Mouse (Mus musculus): ENCODE measurements around the gene Kcna5. TPM values are rescaled to one million over a fixed set of nuclear protein-coding genes. Genes with fewer than 3 reads are reported as not detected.
A peak's percentile ranks its signal among the peaks of the same experiment; 100 is the strongest.

The Kcna5 gene
- total and polyA plus RNA-seq, 2 experiments from 2014 or later, result 9.2 to 27.6 TPM

DNA sequence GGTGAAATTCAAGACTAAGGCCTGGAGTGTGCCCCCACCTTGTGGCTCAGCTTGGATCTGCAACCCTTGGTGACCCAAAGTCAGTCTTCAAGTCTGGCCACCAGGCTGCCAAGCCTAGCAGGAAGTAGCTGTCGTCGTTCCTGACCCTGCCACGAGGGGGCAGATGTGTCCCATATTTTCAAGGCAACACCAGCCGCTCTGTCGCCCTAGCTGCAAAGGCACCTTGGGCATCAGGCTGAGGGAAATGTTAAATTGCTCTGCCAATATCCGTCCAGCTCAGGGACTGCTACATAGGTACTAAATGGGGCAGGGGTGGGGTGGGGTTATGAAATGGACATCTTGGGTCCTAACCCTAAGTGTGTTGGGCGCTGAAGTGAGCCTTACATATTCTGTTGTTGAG, 28.7 kb upstream of the Kcna5 start:
- Histone ChIP-seq H3K4me1 (ENCODE audit: control insufficient read depth, insufficient read depth) (no peaks in the 10 kb centered on the region), H3K9ac (replicated peaks; ENCODE audit: low read depth, low read length) (no peak overlapping the region), H3K27ac (ENCODE audit: low read depth) (no peak overlapping the region), H3K4me3 (ENCODE audit: low read depth, low read length) (no peak overlapping the region), H3K4me2 (ENCODE audit: low read depth, low read length) (no peak overlapping the region), H3K27me3 (ENCODE audit: control insufficient read depth, insufficient read depth, low read length) (no peaks in the 10 kb centered on the region), H3K9me3 (replicated peaks; ENCODE audit: control insufficient read depth, low read length) (no peaks in the 10 kb centered on the region), H3K36me3 (replicated peaks; ENCODE audit: control insufficient read depth, insufficient read depth, low read length) (no peaks in the 10 kb centered on the region)
- WGBS, result 18% methylated on average over 7 of the region's 7 CpGs
- peak; percentile 55; the same call in 1 of the 2 replicates for ATAC-seq (ENCODE audit: insufficient read depth, low read depth)
- TF ChIP-seq EP300 (IDR thresholded peaks at IDR 0.05; ENCODE audit: low read depth) (no peak), CTCF (IDR thresholded peaks at IDR 0.05; ENCODE audit: low read depth) (peak; percentile 93)
- DNase-seq (ENCODE audit: low spot score), result peak; percentile 69

DNA sequence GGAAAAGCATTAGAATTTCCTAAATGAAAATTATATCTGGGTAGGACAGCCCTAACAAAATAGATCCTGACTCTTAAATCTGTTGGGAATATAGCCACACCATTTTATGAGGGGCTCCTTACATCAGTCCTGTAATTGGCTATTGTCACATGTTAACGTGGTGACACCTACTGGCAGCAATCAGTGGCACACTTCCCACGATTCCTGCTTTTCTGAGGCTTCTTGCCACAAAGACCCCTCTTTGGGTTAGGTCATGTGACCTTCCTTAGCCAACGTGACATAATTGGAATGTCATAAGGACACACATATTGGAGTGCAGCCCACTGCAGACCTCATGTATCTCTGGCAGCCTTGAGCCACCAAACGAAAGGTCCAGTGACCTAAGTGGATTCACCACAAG, 26.5 kb upstream of the Kcna5 start:
- no peak for TF ChIP-seq EP300 (IDR thresholded peaks at IDR 0.05; ENCODE audit: low read depth)
- TF ChIP-seq CTCF (IDR thresholded peaks at IDR 0.05; ENCODE audit: low read depth), result peak; percentile 50
- DNase-seq (ENCODE audit: low spot score) (no peak), ATAC-seq (ENCODE audit: insufficient read depth, low read depth) (no peak)
- H3K4me1 ChIP-seq (ENCODE audit: control insufficient read depth, insufficient read depth), result no peaks in the 10 kb centered on the region
- no peaks in the 10 kb centered on the region for H3K9me3 ChIP-seq (replicated peaks; ENCODE audit: control insufficient read depth, low read length)
- H3K27me3 ChIP-seq (ENCODE audit: control insufficient read depth, insufficient read depth, low read length), result no peaks in the 10 kb centered on the region
- WGBS, result 10% methylated on average over 4 of the region's 4 CpGs
- H3K4me2 ChIP-seq (ENCODE audit: low read depth, low read length), result no peak overlapping the region
- H3K4me3 ChIP-seq (ENCODE audit: low read depth, low read length), result no peak overlapping the region
- no peaks in the 10 kb centered on the region for H3K36me3 ChIP-seq (replicated peaks; ENCODE audit: control insufficient read depth, insufficient read depth, low read length)
- H3K27ac ChIP-seq (ENCODE audit: low read depth), result no peak overlapping the region
- H3K9ac ChIP-seq (replicated peaks; ENCODE audit: low read depth, low read length), result no peak overlapping the region

DNA sequence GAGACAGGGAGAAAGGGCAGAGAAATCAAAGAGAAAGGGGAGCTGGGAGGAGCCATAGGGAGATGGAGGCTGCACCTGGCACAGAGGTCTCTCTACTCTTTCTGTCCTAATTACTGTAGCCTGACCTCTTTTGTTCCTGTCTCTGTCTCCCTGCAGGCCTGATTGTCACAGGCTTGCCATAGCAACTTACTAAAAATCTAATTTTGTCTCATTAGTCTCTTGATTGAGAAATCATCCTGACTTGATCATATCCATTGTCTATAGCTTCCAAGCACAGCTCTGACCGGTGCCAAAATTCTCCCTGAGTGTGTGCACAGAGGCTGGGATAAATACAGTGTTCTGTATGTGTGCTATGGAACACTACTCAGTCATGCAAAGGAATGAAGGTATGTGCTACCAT, 25.5 kb upstream of the Kcna5 start:
- no peaks in the 10 kb centered on the region for H3K4me1 ChIP-seq (ENCODE audit: control insufficient read depth, insufficient read depth)
- no peaks in the 10 kb centered on the region for H3K27me3 ChIP-seq (ENCODE audit: control insufficient read depth, insufficient read depth, low read length)
- no peaks in the 10 kb centered on the region for H3K36me3 ChIP-seq (replicated peaks; ENCODE audit: control insufficient read depth, insufficient read depth, low read length)
- no peak overlapping the region for H3K4me3 ChIP-seq (ENCODE audit: low read depth, low read length)
- no peak for DNase-seq (ENCODE audit: low spot score)
- WGBS, result 91% methylated on average over 1 of the region's 1 CpGs
- H3K9ac ChIP-seq (replicated peaks; ENCODE audit: low read depth, low read length), result no peak overlapping the region
- TF ChIP-seq EP300 (IDR thresholded peaks at IDR 0.05; ENCODE audit: low read depth) (no peak), CTCF (IDR thresholded peaks at IDR 0.05; ENCODE audit: low read depth) (no peak)
- H3K9me3 ChIP-seq (replicated peaks; ENCODE audit: control insufficient read depth, low read length), result no peaks in the 10 kb centered on the region
- H3K4me2 ChIP-seq (ENCODE audit: low read depth, low read length), result no peak overlapping the region
- no peak overlapping the region for H3K27ac ChIP-seq (ENCODE audit: low read depth)
- no peak for ATAC-seq (ENCODE audit: insufficient read depth, low read depth)

DNA sequence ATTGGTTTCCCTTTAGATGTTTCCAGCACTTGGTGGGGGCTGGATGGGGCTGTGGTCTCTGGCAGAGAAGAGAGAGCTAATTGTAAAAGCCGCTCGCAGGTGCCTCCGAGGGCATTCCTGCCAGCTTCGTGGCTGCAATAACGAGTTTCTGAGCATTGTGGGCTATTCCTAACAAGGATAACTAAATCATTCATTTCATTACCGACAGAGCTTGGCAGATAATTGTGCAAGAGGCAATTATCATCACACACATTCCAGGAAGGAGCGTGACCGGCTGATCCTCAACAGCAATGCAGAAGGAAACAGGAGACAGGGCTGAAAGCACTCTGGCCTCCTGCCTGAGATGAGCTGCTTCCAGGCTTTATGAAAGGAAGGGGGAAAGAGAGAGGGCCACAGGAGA, 24.8 kb upstream of the Kcna5 start:
- DNase-seq (ENCODE audit: low spot score) (peak; percentile 31), ATAC-seq (ENCODE audit: insufficient read depth, low read depth) (no peak)
- H3K36me3 ChIP-seq (replicated peaks; ENCODE audit: control insufficient read depth, insufficient read depth, low read length), result no peaks in the 10 kb centered on the region
- no peaks in the 10 kb centered on the region for H3K9me3 ChIP-seq (replicated peaks; ENCODE audit: control insufficient read depth, low read length)
- no peaks in the 10 kb centered on the region for H3K4me1 ChIP-seq (ENCODE audit: control insufficient read depth, insufficient read depth)
- H3K4me2 ChIP-seq (ENCODE audit: low read depth, low read length), result no peak overlapping the region
- H3K4me3 ChIP-seq (ENCODE audit: low read depth, low read length), result no peak overlapping the region
- H3K9ac ChIP-seq (replicated peaks; ENCODE audit: low read depth, low read length), result no peak overlapping the region
- WGBS, result 27% methylated on average over 8 of the region's 8 CpGs
- H3K27me3 ChIP-seq (ENCODE audit: control insufficient read depth, insufficient read depth, low read length), result no peaks in the 10 kb centered on the region
- no peak overlapping the region for H3K27ac ChIP-seq (ENCODE audit: low read depth)
- TF ChIP-seq EP300 (IDR thresholded peaks at IDR 0.05; ENCODE audit: low read depth) (no peak), CTCF (IDR thresholded peaks at IDR 0.05; ENCODE audit: low read depth) (no peak)

DNA sequence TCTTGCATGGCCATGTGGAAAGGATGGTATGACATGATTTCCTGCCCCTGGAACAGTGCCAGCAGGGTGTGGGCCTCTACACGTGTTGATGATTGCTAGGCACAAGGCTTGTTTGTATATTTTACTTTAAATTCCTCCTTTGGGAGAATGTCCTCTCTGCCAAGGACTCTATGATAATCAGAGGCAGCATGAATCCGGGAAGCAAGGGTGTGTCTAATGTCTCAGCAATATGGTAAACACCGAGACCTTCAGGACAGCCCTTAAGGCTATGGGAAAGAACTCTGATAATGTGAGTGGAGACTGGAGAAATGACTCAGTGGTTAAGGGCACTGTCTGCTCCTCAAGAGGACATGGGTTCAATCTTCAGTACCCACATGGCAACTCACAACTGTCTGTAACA, 23.1 kb upstream of the Kcna5 start:
- ATAC-seq (ENCODE audit: insufficient read depth, low read depth) (no peak), DNase-seq (ENCODE audit: low spot score) (no peak)
- 42% methylated on average over 3 of the region's 3 CpGs for WGBS
- Histone ChIP-seq H3K27ac (ENCODE audit: low read depth) (no peak overlapping the region), H3K36me3 (replicated peaks; ENCODE audit: control insufficient read depth, insufficient read depth, low read length) (no peaks in the 10 kb centered on the region), H3K4me2 (ENCODE audit: low read depth, low read length) (no peak overlapping the region), H3K9ac (replicated peaks; ENCODE audit: low read depth, low read length) (no peak overlapping the region), H3K4me3 (ENCODE audit: low read depth, low read length) (no peak overlapping the region), H3K27me3 (ENCODE audit: control insufficient read depth, insufficient read depth, low read length) (0 out of 2 replicates have a peak, but pooled peaks cover 4% of the 10 kb centered on the region), H3K4me1 (ENCODE audit: control insufficient read depth, insufficient read depth) (no peaks in the 10 kb centered on the region), H3K9me3 (replicated peaks; ENCODE audit: control insufficient read depth, low read length) (no peaks in the 10 kb centered on the region)
- no peak for TF ChIP-seq EP300 (IDR thresholded peaks at IDR 0.05; ENCODE audit: low read depth)

DNA sequence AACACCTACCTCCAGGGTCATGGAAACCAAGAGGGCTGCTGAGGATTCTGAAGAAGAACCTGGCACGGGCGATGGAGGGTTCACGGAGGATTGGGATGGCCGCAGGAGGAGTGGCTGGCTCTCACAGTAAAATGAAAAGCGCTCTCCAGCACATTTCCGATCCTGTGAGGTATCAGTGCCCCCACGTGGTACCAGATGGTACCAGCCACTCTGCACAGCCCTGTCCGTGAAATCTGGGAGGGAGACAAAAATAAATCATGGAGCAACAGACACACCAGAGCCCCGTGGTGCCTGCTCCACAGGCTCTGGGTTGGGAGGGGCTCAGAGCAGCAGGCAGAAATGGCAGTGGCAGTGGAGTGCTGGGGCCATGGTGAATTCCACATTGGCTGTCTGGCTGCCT, 18.6 kb upstream of the Kcna5 start:
- no peak overlapping the region for H3K9ac ChIP-seq (replicated peaks; ENCODE audit: low read depth, low read length)
- DNase-seq (ENCODE audit: low spot score) (peak; percentile 30), ATAC-seq (ENCODE audit: insufficient read depth, low read depth) (peak; percentile 72)
- H3K27ac ChIP-seq (ENCODE audit: low read depth), result no peak overlapping the region
- 23% methylated on average over 9 of the region's 9 CpGs for WGBS
- H3K27me3 ChIP-seq (ENCODE audit: control insufficient read depth, insufficient read depth, low read length), result 0 out of 2 replicates have a peak, but pooled peaks cover 9% of the 10 kb centered on the region
- no peaks in the 10 kb centered on the region for H3K9me3 ChIP-seq (replicated peaks; ENCODE audit: control insufficient read depth, low read length)
- H3K36me3 ChIP-seq (replicated peaks; ENCODE audit: control insufficient read depth, insufficient read depth, low read length), result no peaks in the 10 kb centered on the region
- no peak overlapping the region for H3K4me2 ChIP-seq (ENCODE audit: low read depth, low read length)
- TF ChIP-seq CTCF (IDR thresholded peaks at IDR 0.05; ENCODE audit: low read depth), result peak; percentile 63
- no peak for TF ChIP-seq EP300 (IDR thresholded peaks at IDR 0.05; ENCODE audit: low read depth)
- no peaks in the 10 kb centered on the region for H3K4me1 ChIP-seq (ENCODE audit: control insufficient read depth, insufficient read depth)
- no peak overlapping the region for H3K4me3 ChIP-seq (ENCODE audit: low read depth, low read length)
